Mouse (Mus musculus) bone marrow, adult 2 months (tissue): Measurements from ENCODE around the gene Thap8. TPM values are rescaled to one million over a fixed set of nuclear protein-coding genes. Genes with fewer than 3 reads are reported as not detected.
A peak's percentile ranks its signal among the peaks of the same experiment; 100 is the strongest.

Experiments
- H3K27ac ChIP-seq: fragments of 200-500 bp; 2 replicates; pipeline ENCODE4 v1.5.1; 2012; ENCODE audit warnings: low read depth, mild to moderate bottlenecking, control low read depth, inconsistent platforms, low read length; ENCODE audit not compliant: control insufficient read depth, poor library complexity, insufficient read depth
- H3K4me1 ChIP-seq: fragments of 200-500 bp; 2 replicates; pipeline ENCODE4 v1.6.1; 2011; ENCODE audit warnings: low read length; ENCODE audit not compliant: control insufficient read depth, insufficient read depth
- H3K4me3 ChIP-seq: fragments of 200-500 bp; replicated peaks from 2 replicates; pipeline ENCODE3; 2011; ENCODE audit warnings: mild to moderate bottlenecking, low read depth, low read length, control low read depth; ENCODE audit not compliant: control insufficient read depth
- CTCF ChIP-seq: fragments of 200-500 bp; IDR thresholded peaks from 2 replicates; pipeline ENCODE4 v1.5.1; 2011; ENCODE audit warnings: low read length, control low read depth; ENCODE audit not compliant: control insufficient read depth, insufficient read depth
- POLR2A ChIP-seq: fragments of 200-500 bp; IDR thresholded peaks from 2 replicates; pipeline ENCODE4 v1.6.1; 2011; ENCODE audit warnings: low read depth, mild to moderate bottlenecking, control low read depth, low read length, borderline replicate concordance; ENCODE audit not compliant: control insufficient read depth
- WGBS: fragments of 180-500 bp; shearing (Covaris S2); methylation state at CpG from one replicate; pipeline ENCODE4 v1.1.7; 2018; 5-methylcytosine and 5-hydroxymethylcytosine counted together
- polyA plus RNA-seq: library from polyadenylated mRNA; stranded (reverse); fragments of >200 nt; gene quantifications from 2 replicates; pipeline ENCODE4 v1.2.4, GENCODE M21; 2011; ENCODE audit warnings: low replicate concordance; ENCODE audit not compliant: missing spikeins, insufficient read depth, insufficient read length

Thap8 gene
- polyA plus RNA-seq, 1 experiment: not detected

DNA sequence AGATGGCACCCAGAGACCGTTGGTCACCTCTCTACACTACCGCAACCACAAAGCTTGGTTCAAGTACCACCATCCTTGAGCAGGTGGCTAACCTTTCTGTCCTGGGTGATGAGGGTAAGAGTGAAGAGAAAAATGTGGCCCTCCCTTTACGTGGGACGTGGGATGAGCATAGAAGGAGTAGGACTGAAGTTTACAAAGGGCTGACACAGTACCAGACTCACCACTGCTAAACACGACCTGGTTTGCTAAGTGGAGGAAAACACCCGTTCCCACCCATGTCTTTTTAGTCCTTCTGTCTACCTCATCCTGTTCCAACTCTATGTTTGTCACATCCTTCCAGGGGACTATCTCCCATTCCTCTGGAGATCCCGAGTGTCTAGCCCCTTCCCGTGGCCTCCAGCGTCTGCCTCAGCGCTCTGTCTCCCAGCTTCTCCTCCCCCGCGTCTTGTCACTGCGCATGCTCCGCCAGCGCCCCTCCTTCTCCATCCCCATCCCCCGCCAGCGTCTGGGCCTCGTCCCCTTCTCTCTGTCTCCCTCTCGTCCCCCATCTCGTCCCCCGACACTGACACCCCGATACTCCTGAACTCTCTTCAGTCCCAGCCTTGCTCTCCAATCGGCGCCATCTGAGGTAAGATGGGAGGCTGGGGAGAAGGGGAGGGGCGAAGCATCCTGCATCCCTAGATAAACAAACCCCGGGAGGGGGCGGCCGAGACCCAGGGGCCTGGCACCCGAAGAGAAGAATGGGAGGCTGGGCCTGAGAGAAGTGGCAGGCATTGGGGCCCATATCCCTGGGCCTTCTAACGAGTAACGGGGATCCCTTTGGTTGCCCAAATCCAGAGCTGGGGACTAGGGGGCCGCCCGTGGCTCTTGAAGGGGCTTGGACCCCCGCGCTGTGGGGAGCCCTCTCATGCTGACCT, 11.6 kb downstream of the Thap8 start, which contains the start of gene Clip3:
Gene Clip3 (plus strand): TSS at position 514 of the 917 bp plus-strand sequence.
- WGBS: 13% methylated on average over 35 of the region's 35 CpGs
- no peak within 1 kb of the TSS for H3K27ac ChIP-seq
- TF ChIP-seq CTCF (no peak), POLR2A (no peak)
- no peak within 1 kb of the TSS for H3K4me3 ChIP-seq
- no peaks in the 10 kb centered on the region for H3K4me1 ChIP-seq

DNA sequence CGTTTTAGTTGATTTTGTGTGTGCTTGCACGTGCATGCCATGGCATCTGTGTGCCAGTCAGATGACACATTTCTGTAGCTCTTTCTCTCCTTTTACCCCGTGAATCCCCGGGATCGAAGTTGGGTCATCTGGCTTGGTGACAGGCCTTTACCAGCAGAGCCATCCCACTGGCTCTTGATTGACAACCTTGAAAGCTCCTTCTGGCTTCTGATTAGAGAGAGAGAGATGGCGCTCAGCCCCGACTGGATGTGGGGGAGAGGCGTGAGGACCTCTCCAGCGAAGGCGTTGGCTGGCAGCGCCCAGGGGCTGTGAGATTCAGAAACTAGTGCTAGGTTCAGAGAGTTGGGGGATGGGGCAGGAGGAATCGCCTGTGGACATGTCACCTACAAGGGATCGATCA, 13.9 kb downstream of the Thap8 start:
- H3K4me1 ChIP-seq: no peaks in the 10 kb centered on the region
- WGBS: 82% methylated on average over 13 of the region's 13 CpGs
- H3K4me3 ChIP-seq: no peak overlapping the region
- TF ChIP-seq POLR2A (no peak), CTCF (no peak)
- no peak overlapping the region for H3K27ac ChIP-seq

DNA sequence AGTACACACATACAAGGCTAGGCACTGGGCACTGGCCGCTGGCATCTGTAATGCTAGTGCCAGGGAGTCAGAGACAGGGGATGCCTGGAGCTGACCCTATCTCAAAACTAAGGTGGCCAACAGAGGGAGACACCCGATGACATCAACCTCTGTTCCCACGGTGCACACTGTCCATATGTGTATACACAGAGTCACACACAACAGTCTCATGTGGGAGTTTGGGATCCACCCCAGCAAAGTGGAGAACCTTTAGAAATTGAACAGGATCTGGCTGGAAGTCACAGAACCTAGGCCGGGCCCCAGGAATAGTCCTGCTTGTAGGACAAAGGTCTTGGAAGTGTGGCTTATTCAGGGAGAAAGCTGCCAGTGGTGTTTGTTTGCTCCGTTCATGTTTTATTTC, 14.4 kb downstream of the Thap8 start:
- 79% methylated on average over 5 of the region's 5 CpGs for WGBS
- TF ChIP-seq CTCF: no peak
- no peak for TF ChIP-seq POLR2A
- Histone ChIP-seq H3K27ac (no peak overlapping the region), H3K4me3 (no peak overlapping the region), H3K4me1 (no peaks in the 10 kb centered on the region)

DNA sequence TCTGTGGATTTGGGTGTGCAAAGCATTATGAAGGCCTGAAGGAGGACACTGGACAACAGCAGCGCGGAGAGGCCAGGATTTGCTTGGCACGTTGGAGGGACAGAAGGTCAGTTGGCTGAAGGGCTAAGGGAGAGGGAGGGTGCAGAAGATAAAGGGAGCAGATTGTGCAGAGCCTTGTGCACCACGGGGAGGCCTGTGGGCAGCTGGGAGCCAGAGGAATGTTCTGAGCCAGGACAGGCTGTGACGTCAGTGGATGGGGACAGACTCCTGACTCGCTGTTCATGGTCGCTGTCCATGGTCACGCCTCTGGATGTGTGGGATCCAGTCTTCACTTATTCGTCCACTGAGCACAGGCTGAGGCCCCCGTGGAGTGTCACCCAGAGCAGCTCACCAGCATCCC, 15.2 kb downstream of the Thap8 start:
- no peak overlapping the region for H3K4me3 ChIP-seq
- 79% methylated on average over 10 of the region's 10 CpGs for WGBS
- no peaks in the 10 kb centered on the region for H3K4me1 ChIP-seq
- no peak overlapping the region for H3K27ac ChIP-seq
- TF ChIP-seq CTCF (no peak), POLR2A (no peak)

DNA sequence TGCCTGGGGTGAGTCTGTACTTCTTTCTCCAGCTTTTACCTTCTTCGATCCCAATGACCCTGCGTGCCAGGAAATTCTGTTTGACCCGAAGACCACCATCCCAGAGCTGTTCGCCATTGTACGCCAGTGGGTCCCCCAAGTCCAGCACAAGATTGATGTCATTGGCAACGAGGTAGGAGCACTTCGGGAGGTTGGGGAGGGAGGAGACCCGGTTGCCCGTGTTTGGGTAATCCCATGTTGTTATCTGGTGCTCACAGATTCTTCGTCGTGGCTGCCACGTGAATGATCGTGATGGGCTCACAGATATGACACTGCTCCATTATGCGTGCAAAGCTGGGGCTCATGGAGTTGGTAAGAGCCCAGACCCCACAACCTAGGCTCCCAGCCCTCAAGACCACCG, 16.9 kb downstream of the Thap8 start:
- TF ChIP-seq POLR2A (no peak), CTCF (no peak)
- Histone ChIP-seq H3K27ac (no peak overlapping the region), H3K4me1 (no peaks in the 10 kb centered on the region), H3K4me3 (no peak overlapping the region)
- WGBS: 80% methylated on average over 15 of the region's 15 CpGs

DNA sequence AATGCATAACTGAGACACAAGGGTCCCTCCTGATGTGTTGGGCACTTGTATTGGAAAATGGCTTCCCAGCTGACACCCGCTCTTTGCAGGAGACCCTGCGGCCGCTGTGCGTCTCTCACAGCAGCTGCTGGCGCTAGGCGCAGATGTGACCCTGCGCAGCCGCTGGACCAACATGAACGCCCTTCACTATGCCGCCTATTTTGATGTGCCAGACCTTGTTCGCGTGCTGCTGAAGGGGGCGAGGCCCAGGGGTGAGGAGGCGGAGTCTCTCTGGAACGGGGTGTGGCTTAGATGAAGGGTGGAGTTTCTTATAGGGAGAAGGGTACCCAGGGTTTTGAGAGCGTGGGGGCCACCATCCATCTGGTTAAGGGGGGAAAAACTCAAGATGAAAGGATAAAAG, 17.4 kb downstream of the Thap8 start:
- 87% methylated on average over 16 of the region's 16 CpGs for WGBS
- H3K27ac ChIP-seq: no peak overlapping the region
- TF ChIP-seq POLR2A: no peak
- TF ChIP-seq CTCF: no peak
- no peak overlapping the region for H3K4me3 ChIP-seq
- no peaks in the 10 kb centered on the region for H3K4me1 ChIP-seq

DNA sequence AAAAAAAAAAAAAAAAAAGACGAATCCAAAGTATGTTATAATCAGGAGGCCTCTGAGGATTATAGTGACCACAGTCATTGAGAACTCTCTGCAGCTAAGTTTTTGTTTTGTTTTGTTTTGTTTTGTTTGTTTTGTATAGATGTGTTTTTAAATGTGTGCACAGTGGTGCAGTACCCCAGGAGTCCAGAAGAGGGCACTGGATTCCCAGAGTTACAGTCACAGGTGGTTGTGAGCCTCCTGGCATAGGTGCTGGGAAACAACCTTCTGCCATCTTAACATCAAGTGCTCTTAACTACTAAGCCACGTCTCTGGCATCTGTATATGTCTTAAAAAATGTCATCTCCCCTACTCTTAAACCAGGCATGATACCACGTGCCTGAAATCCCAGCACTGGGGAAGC, 21.0 kb downstream of the Thap8 start:
- no peaks in the 10 kb centered on the region for H3K4me1 ChIP-seq
- TF ChIP-seq CTCF (peak; percentile 69), POLR2A (no peak)
- 62% methylated on average over 3 of the region's 3 CpGs for WGBS
- no peak overlapping the region for H3K4me3 ChIP-seq
- no peak overlapping the region for H3K27ac ChIP-seq

DNA sequence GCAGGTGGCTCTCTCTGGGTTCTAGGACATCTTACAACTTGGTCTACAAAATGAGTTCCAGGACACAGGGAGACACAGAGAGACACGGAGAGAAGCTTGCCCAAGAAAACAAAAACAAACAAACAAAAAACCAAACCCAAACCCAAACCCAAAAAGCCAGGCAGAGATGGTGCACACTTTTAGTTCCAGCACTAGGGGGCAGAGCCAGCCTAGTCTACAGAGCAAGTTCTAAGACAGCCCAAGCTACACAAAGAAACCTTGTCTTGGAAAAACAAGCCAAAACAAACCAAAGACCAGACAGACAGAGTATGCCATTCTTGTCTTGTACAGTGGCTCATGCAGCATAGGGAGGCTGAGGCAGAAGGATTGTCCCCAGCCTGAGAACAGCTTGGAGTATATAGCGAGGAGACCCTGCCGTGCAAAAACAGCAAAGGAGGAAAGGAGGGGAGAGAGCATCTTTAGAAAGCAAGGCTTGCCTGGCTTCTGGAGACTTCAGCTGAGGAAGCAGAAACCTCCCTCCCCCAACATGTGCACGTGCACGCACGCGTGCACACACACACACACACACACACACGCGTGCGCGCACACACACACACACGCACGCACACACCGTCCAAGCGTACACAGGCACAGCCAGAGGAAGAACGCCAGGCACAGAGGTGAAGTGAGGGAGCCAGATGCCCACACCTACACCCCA, 26.3 kb downstream of the Thap8 start:
- Histone ChIP-seq H3K27ac (no peak overlapping the region), H3K4me3 (no peak overlapping the region), H3K4me1 (no peaks in the 10 kb centered on the region; the same call in 1 of the 2 replicates)
- WGBS: 85% methylated on average over 16 of the region's 16 CpGs
- TF ChIP-seq CTCF: peak; percentile 24
- TF ChIP-seq POLR2A: no peak
